Mouse (Mus musculus): ENCODE measurements around the gene Lpar2. TPM values are rescaled to one million over a fixed set of nuclear protein-coding genes. Genes with fewer than 3 reads are reported as not detected.

Gene Lpar2
- total RNA-seq, 2 experiments from 2014 or later: 0.41 to 0.75 TPM

- DNase-seq (ENCODE audit: extremely low spot score in 1 of 2, low spot score in 2 of 2): peak; percentile 52 to 53
- intact Hi-C loops (cut with DNase I): no loop called here
- H3K4me3 ChIP-seq: peak within 1 kb of the TSS; percentile 59
- no peak for TF ChIP-seq CTCF (IDR thresholded peaks at IDR 0.05)
- peak within 1 kb of the TSS; percentile 44; the same call in 1 of the 2 replicates for H3K27ac ChIP-seq
Measured at GRCm38 (mm10) chr8:69808094-69808863, 13.9 kb upstream of the Lpar2 start, which contains the start of gene Gmip. TSS of gene Gmip (plus strand) at chr8:69808679.

- Histone ChIP-seq H3K4me3 (peak overlapping the region; percentile 59), H3K27ac (peak overlapping the region; percentile 44; the same call in 1 of the 2 replicates)
- TF ChIP-seq CTCF (IDR thresholded peaks at IDR 0.05): no peak
- DNase-seq (ENCODE audit: extremely low spot score in 1 of 2, low spot score in 2 of 2): no peak
- intact Hi-C loops (cut with DNase I): no loop called here
Measured at GRCm38 (mm10) chr8:69808864-69809403, 13.3 kb upstream of the Lpar2 start.

DNA sequence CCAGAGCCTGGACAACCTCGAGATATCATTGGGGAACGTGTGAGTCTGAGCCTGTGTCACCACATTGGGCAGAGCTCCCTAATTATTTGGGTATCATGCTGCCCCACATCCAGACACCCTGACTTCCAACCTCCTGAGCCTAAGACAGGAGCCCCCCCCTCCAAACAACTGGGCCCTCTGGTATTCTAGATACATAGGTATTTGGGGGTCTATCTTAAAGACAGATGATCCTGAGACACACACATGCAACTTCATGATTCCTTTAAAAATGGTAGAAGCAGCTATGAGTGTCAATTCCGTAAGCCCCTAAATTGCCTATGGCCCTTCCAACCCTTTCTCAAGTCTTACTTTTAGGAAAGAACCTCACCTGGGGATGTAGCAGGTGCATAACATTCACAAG is 12.4 kb upstream of the Lpar2 start:
- Histone ChIP-seq H3K27ac (no peak overlapping the region), H3K4me3 (no peak overlapping the region)
- intact Hi-C loops (cut with DNase I): no loop called here
- DNase-seq (ENCODE audit: extremely low spot score in 1 of 2, low spot score in 2 of 2): no peak
- TF ChIP-seq CTCF (IDR thresholded peaks at IDR 0.05): no peak

- no peak for DNase-seq (ENCODE audit: extremely low spot score in 1 of 2, low spot score in 2 of 2)
- Histone ChIP-seq H3K4me3 (no peak overlapping the region), H3K27ac (no peak overlapping the region)
- intact Hi-C loops (cut with DNase I): no loop called here
- no peak for TF ChIP-seq CTCF (IDR thresholded peaks at IDR 0.05)
Measured at GRCm38 (mm10) chr8:69814881-69815280, 7.3 kb upstream of the Lpar2 start.

GRCm38 (mm10) chr8:69815396-69815795 is 6.8 kb upstream of the Lpar2 start:
- no peak overlapping the region for H3K27ac ChIP-seq
- TF ChIP-seq CTCF (IDR thresholded peaks at IDR 0.05): no peak
- intact Hi-C loops (cut with DNase I): no loop called here
- no peak for DNase-seq (ENCODE audit: extremely low spot score in 1 of 2, low spot score in 2 of 2)
- H3K4me3 ChIP-seq: no peak overlapping the region

DNA sequence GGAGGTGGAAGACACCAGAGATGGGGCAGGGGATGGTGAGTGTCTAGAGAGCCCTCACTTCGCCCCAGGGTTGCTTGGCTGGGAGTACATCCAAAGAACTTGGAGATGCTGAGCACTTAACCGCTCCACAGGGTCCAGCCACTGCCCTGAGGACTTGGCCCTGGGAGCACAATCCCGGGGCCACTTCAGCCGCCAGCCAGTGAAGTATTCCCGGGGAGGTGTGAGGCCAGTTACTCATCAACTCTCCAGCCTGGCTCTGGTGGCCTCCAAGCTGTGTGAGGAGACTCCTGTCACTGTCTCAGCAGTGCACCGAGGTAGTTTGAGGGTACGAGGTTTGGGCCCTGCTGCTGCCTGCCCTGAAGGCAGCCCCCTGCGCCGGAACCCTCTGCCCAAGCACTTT is 1.8 kb upstream of the Lpar2 start:
- Histone ChIP-seq H3K27ac (no peak overlapping the region), H3K4me3 (no peak overlapping the region)
- DNase-seq (ENCODE audit: extremely low spot score in 1 of 2, low spot score in 2 of 2): no peak
- intact Hi-C loops (cut with DNase I): no loop called here
- no peak for TF ChIP-seq CTCF (IDR thresholded peaks at IDR 0.05)

GRCm38 (mm10) chr8:69821971-69822385 is 251 bp upstream of the Lpar2 start:
- H3K4me3 ChIP-seq: peak overlapping the region; percentile 50
- TF ChIP-seq CTCF (IDR thresholded peaks at IDR 0.05): no peak
- no peak for DNase-seq (ENCODE audit: extremely low spot score in 1 of 2, low spot score in 2 of 2)
- no peak overlapping the region for H3K27ac ChIP-seq
- intact Hi-C loops (cut with DNase I): no loop called here

DNA sequence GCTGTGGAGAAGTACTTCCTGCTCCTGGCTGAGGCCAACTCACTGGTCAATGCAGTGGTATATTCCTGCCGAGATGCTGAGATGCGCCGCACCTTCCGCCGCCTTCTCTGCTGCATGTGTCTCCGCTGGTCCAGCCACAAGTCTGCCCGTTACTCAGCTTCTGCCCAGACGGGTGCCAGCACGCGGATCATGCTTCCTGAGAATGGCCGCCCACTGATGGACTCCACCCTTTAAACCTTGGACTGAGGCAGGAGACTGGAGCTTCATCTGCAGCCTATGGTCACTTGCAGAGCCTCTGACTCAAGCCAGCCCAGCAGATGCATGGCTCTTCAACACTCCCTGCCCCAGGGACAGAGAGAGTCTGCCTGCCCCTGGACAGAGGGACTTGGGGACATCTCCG is 4.1 kb downstream of the Lpar2 start:
- intact Hi-C loops (cut with DNase I): no loop called here
- DNase-seq (ENCODE audit: extremely low spot score in 1 of 2, low spot score in 2 of 2): no peak
- TF ChIP-seq CTCF (IDR thresholded peaks at IDR 0.05): no peak
- Histone ChIP-seq H3K4me3 (no peak overlapping the region), H3K27ac (no peak overlapping the region)

DNA sequence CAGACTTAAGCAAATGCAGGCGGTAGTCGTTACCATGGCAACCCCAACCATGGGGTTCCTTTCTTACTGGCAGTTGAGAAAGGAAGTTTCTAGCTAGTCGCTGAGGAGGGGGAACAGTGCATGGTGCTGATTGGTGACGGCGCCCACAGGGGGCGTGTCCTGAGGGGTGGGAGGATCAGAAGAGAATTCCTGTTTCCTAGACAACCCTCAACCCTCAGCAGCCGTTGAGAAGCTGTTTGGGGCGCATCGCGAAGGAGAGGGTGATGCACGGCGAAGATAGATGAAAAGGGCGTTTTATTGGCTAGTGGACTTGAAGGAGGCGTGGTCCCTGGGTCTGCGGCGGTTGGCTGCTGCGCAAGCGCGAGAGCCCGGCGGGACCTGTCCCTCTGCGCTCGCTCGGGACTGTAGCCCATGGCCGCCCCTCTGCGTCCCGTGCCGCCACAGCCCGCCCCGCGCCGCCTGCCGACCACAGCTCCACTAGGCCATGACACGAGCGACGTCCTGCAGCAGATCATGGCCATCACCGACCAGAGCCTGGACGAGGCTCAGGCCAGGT is 10.1 kb downstream of the Lpar2 start, which contains the start of gene Pbx4:
Pbx4 (plus strand) TSS at position 194 of the 556 bp plus-strand sequence.
- intact Hi-C loops (cut with DNase I): no loop called here
- Histone ChIP-seq H3K27ac (peak within 1 kb of the TSS; percentile 75), H3K4me3 (peak within 1 kb of the TSS; percentile 74)
- no peak; the same call in 1 of the 2 replicates for TF ChIP-seq CTCF (IDR thresholded peaks at IDR 0.05)
- peak; percentile 90 to 93 for DNase-seq (ENCODE audit: extremely low spot score in 1 of 2, low spot score in 2 of 2)

- no peak for TF ChIP-seq CTCF (IDR thresholded peaks at IDR 0.05)
- intact Hi-C loops (cut with DNase I): no loop called here
Measured at GRCm38 (mm10) chr8:69837057-69837682, 14.9 kb downstream of the Lpar2 start.

DNA sequence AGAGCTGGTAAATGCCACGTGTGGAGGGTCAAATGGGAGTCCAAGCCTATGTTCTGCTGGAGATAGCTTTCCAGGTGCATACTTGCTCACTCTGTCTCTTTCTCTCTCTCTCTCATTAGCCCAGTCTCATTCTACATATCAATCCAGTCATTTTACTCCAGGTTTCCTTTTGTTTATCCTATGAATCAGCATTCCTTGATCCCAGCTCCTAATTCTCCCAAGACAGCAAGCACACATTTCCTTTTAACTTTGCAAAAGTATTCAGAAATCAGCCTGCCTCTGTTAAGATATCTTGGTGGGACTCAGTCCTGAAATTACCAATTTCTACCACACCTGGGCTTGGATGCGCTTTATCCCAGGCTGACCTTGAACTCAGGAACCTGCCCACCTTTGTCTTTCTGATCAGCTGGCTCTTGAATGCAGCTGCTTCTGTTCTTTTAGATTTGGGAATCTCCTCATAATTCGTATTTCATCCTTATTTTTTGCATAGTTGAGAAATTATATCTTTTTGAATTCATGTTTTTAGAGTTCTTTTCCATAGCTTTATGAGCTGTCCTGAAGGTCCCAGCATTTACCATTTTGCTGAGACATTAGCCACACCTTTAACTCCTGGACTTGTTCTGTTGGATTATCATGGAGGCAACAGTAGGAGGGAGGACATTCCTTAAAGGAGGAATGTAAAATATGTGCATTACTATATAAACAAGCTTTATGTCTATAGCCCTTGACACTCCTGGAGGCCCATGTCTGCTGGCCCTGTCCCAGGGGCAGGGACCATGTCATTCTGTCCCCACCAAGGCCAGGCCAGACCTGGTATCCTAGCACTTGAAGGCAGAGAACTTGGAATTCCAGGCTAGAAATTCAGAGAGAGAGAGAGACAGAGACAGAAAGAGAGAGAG is 25.2 kb downstream of the Lpar2 start:
- intact Hi-C loops (cut with DNase I): no loop called here
- DNase-seq (ENCODE audit: extremely low spot score in 1 of 2, low spot score in 2 of 2): no peak
- TF ChIP-seq CTCF (IDR thresholded peaks at IDR 0.05): no peak
- no peak overlapping the region for H3K27ac ChIP-seq
- no peak overlapping the region for H3K4me3 ChIP-seq

More at GRCm38 (mm10) chr8:69837057-69837682, 14.9 kb downstream of the Lpar2 start:
- Histone ChIP-seq H3K4me3 (no peak overlapping the region), H3K27ac (no peak overlapping the region)
- no peak for DNase-seq (ENCODE audit: extremely low spot score in 1 of 2, low spot score in 2 of 2)
